Mouse (Mus musculus): ENCODE results near the gene Slc38a2. TPM values are rescaled to one million over a fixed set of nuclear protein-coding genes. Genes with fewer than 3 reads are reported as not detected.

Slc38a2 gene
- polyA plus RNA-seq, 1 experiment from 2014 or later: 190 TPM

GRCm38 (mm10) chr15:96687366-96687765 is 12.2 kb downstream of the Slc38a2 start:
- peaks cover 14% of the 10 kb centered on the region for H3K4me1 ChIP-seq (ENCODE audit: control insufficient read depth, insufficient read depth, low read length)
- H3K27me3 ChIP-seq (ENCODE audit: control insufficient read depth, insufficient read depth, low read length): no peaks in the 10 kb centered on the region
- H3K9ac ChIP-seq (ENCODE audit: low read length): no peak overlapping the region
- 58% methylated on average over 1 of the region's 1 CpGs for WGBS
- no peak overlapping the region for H3K27ac ChIP-seq (ENCODE audit: low read length)
- H3K4me3 ChIP-seq (ENCODE audit: low read length): no peak overlapping the region
- H3K4me2 ChIP-seq (ENCODE audit: low read depth, low read length): no peak overlapping the region
- no peaks in the 10 kb centered on the region for H3K9me3 ChIP-seq (replicated peaks; ENCODE audit: control insufficient read depth, low read length)
- no peak for ATAC-seq (replicated peaks; ENCODE audit: extremely low read depth, insufficient read depth, low FRiP score)
- peaks cover 46% of the 10 kb centered on the region for H3K36me3 ChIP-seq (ENCODE audit: control insufficient read depth, insufficient read depth)

GRCm38 (mm10) chr15:96686201-96687159 is 13.1 kb downstream of the Slc38a2 start:
- 66% methylated on average over 9 of the region's 9 CpGs for WGBS
- peaks cover 37% of the 10 kb centered on the region for H3K36me3 ChIP-seq (ENCODE audit: control insufficient read depth, insufficient read depth)
- no peaks in the 10 kb centered on the region for H3K9me3 ChIP-seq (replicated peaks; ENCODE audit: control insufficient read depth, low read length)
- no peak for ATAC-seq (replicated peaks; ENCODE audit: extremely low read depth, insufficient read depth, low FRiP score)
- H3K27me3 ChIP-seq (ENCODE audit: control insufficient read depth, insufficient read depth, low read length): no peaks in the 10 kb centered on the region
- peaks cover 14% of the 10 kb centered on the region for H3K4me1 ChIP-seq (ENCODE audit: control insufficient read depth, insufficient read depth, low read length)
- no peak overlapping the region for H3K9ac ChIP-seq (ENCODE audit: low read length)
- peak overlapping the region; percentile 14; the same call in 1 of the 2 replicates for H3K27ac ChIP-seq (ENCODE audit: low read length)
- no peak overlapping the region for H3K4me2 ChIP-seq (ENCODE audit: low read depth, low read length)
- H3K4me3 ChIP-seq (ENCODE audit: low read length): no peak overlapping the region

GRCm38 (mm10) chr15:96685273-96685672 is 14.3 kb downstream of the Slc38a2 start:
- WGBS: 70% methylated on average over 6 of the region's 6 CpGs
- no peak overlapping the region for H3K4me3 ChIP-seq (ENCODE audit: low read length)
- peaks cover 25% of the 10 kb centered on the region for H3K36me3 ChIP-seq (ENCODE audit: control insufficient read depth, insufficient read depth)
- H3K27ac ChIP-seq (ENCODE audit: low read length): no peak overlapping the region
- peaks cover 14% of the 10 kb centered on the region for H3K4me1 ChIP-seq (ENCODE audit: control insufficient read depth, insufficient read depth, low read length)
- no peak overlapping the region for H3K4me2 ChIP-seq (ENCODE audit: low read depth, low read length)
- ATAC-seq (replicated peaks; ENCODE audit: extremely low read depth, insufficient read depth, low FRiP score): no peak
- no peaks in the 10 kb centered on the region for H3K27me3 ChIP-seq (ENCODE audit: control insufficient read depth, insufficient read depth, low read length)
- H3K9me3 ChIP-seq (replicated peaks; ENCODE audit: control insufficient read depth, low read length): no peaks in the 10 kb centered on the region
- no peak overlapping the region for H3K9ac ChIP-seq (ENCODE audit: low read length)

GRCm38 (mm10) chr15:96684132-96684830 is 15.2 kb downstream of the Slc38a2 start:
- Histone ChIP-seq H3K4me1 (ENCODE audit: control insufficient read depth, insufficient read depth, low read length) (peaks cover 14% of the 10 kb centered on the region), H3K9ac (ENCODE audit: low read length) (no peak overlapping the region), H3K4me2 (ENCODE audit: low read depth, low read length) (peak overlapping the region; percentile 44), H3K27ac (ENCODE audit: low read length) (peak overlapping the region; percentile 10; the same call in 1 of the 2 replicates), H3K9me3 (replicated peaks; ENCODE audit: control insufficient read depth, low read length) (no peaks in the 10 kb centered on the region), H3K27me3 (ENCODE audit: control insufficient read depth, insufficient read depth, low read length) (no peaks in the 10 kb centered on the region), H3K4me3 (ENCODE audit: low read length) (peak overlapping the region; percentile 12; the same call in 1 of the 2 replicates), H3K36me3 (ENCODE audit: control insufficient read depth, insufficient read depth) (peaks cover 18% of the 10 kb centered on the region)
- ATAC-seq (replicated peaks; ENCODE audit: extremely low read depth, insufficient read depth, low FRiP score): no peak; the same call in 1 of the 2 replicates
- 23% methylated on average over 11 of the region's 11 CpGs for WGBS

GRCm38 (mm10) chr15:96678871-96679773 is 20.4 kb downstream of the Slc38a2 start:
- no peak for ATAC-seq (replicated peaks; ENCODE audit: extremely low read depth, insufficient read depth, low FRiP score)
- Histone ChIP-seq H3K9ac (ENCODE audit: low read length) (no peak overlapping the region), H3K27ac (ENCODE audit: low read length) (no peak overlapping the region), H3K4me2 (ENCODE audit: low read depth, low read length) (no peak overlapping the region), H3K9me3 (replicated peaks; ENCODE audit: control insufficient read depth, low read length) (no peaks in the 10 kb centered on the region), H3K4me3 (ENCODE audit: low read length) (no peak overlapping the region), H3K27me3 (ENCODE audit: control insufficient read depth, insufficient read depth, low read length) (no peaks in the 10 kb centered on the region), H3K36me3 (ENCODE audit: control insufficient read depth, insufficient read depth) (no peaks in the 10 kb centered on the region), H3K4me1 (ENCODE audit: control insufficient read depth, insufficient read depth, low read length) (peaks cover 11% of the 10 kb centered on the region; the same call in 1 of the 2 replicates)
- WGBS: 49% methylated on average over 19 of the region's 19 CpGs

- no peaks in the 10 kb centered on the region for H3K27me3 ChIP-seq (ENCODE audit: control insufficient read depth, insufficient read depth, low read length)
- H3K27ac ChIP-seq (ENCODE audit: low read length): peak overlapping the region; percentile 45
- H3K4me3 ChIP-seq (ENCODE audit: low read length): no peak overlapping the region
- peak overlapping the region; percentile 16; the same call in 1 of the 2 replicates for H3K4me2 ChIP-seq (ENCODE audit: low read depth, low read length)
- peaks cover 11% of the 10 kb centered on the region; the same call in 1 of the 2 replicates for H3K4me1 ChIP-seq (ENCODE audit: control insufficient read depth, insufficient read depth, low read length)
- H3K36me3 ChIP-seq (ENCODE audit: control insufficient read depth, insufficient read depth): no peaks in the 10 kb centered on the region
- no peaks in the 10 kb centered on the region for H3K9me3 ChIP-seq (replicated peaks; ENCODE audit: control insufficient read depth, low read length)
- no peak overlapping the region for H3K9ac ChIP-seq (ENCODE audit: low read length)
- peak; percentile 54; the same call in 1 of the 2 replicates for ATAC-seq (replicated peaks; ENCODE audit: extremely low read depth, insufficient read depth, low FRiP score)
- 20% methylated on average over 10 of the region's 10 CpGs for WGBS
These were observed 23.0 kb downstream of the Slc38a2 start for GRCm38 (mm10) chr15:96676518-96676917.

GRCm38 (mm10) chr15:96675744-96676143 is 23.8 kb downstream of the Slc38a2 start:
- Histone ChIP-seq H3K27me3 (ENCODE audit: control insufficient read depth, insufficient read depth, low read length) (no peaks in the 10 kb centered on the region), H3K4me1 (ENCODE audit: control insufficient read depth, insufficient read depth, low read length) (peaks cover 11% of the 10 kb centered on the region; the same call in 1 of the 2 replicates), H3K36me3 (ENCODE audit: control insufficient read depth, insufficient read depth) (no peaks in the 10 kb centered on the region), H3K27ac (ENCODE audit: low read length) (no peak overlapping the region), H3K9me3 (replicated peaks; ENCODE audit: control insufficient read depth, low read length) (no peaks in the 10 kb centered on the region), H3K4me2 (ENCODE audit: low read depth, low read length) (no peak overlapping the region), H3K9ac (ENCODE audit: low read length) (no peak overlapping the region), H3K4me3 (ENCODE audit: low read length) (no peak overlapping the region)
- ATAC-seq (replicated peaks; ENCODE audit: extremely low read depth, insufficient read depth, low FRiP score): no peak
- WGBS: 61% methylated on average over 15 of the region's 15 CpGs

- Histone ChIP-seq H3K36me3 (ENCODE audit: control insufficient read depth, insufficient read depth) (no peaks in the 10 kb centered on the region), H3K9ac (ENCODE audit: low read length) (no peak overlapping the region), H3K9me3 (replicated peaks; ENCODE audit: control insufficient read depth, low read length) (no peaks in the 10 kb centered on the region), H3K4me2 (ENCODE audit: low read depth, low read length) (no peak overlapping the region), H3K4me3 (ENCODE audit: low read length) (no peak overlapping the region), H3K4me1 (ENCODE audit: control insufficient read depth, insufficient read depth, low read length) (peaks cover 11% of the 10 kb centered on the region; the same call in 1 of the 2 replicates), H3K27ac (ENCODE audit: low read length) (no peak overlapping the region), H3K27me3 (ENCODE audit: control insufficient read depth, insufficient read depth, low read length) (no peaks in the 10 kb centered on the region)
- WGBS: 86% methylated on average over 11 of the region's 11 CpGs
- ATAC-seq (replicated peaks; ENCODE audit: extremely low read depth, insufficient read depth, low FRiP score): no peak
These were observed 24.5 kb downstream of the Slc38a2 start for GRCm38 (mm10) chr15:96675055-96675454.

Data from heart, embryonic 16.5 days (tissue).